Mouse (Mus musculus): ENCODE results near the gene Serp1.

- TF ChIP-seq CTCF (IDR thresholded peaks at IDR 0.05; ENCODE audit: low read depth, low read length): no peak
- no peak for TF ChIP-seq POLR2A (IDR thresholded peaks at IDR 0.05; ENCODE audit: borderline replicate concordance, low read depth, low read length)
Measured at GRCm38 (mm10) chr3:58493621-58494020, 32.1 kb downstream of the Serp1 start.
